Mouse (Mus musculus) CH12.LX (cell line): ENCODE data around the gene Lrrc75b. TPM values are rescaled to one million over a fixed set of nuclear protein-coding genes. Genes with fewer than 3 reads are reported as not detected.

ENCODE experiments used
- DNase-seq: peaks from one replicate; pipeline ENCODE4 v3.0.0-alpha.2; 2013; ENCODE audit errors: extremely low read depth
- H3K27ac ChIP-seq: 2 replicates; pipeline ENCODE4 v1.5.1; 2012; ENCODE audit warnings: low read depth, mild to moderate bottlenecking, control low read depth, moderate library complexity; ENCODE audit not compliant: insufficient read depth
- H3K27me3 ChIP-seq: replicated peaks from 2 replicates; pipeline ENCODE3; 2012; ENCODE audit warnings: inconsistent platforms
- H3K36me3 ChIP-seq, 2 experiments: replicated peaks in 1 of 2; 2 replicates each; pipeline versions ENCODE3 to v1.6.1; 2012; ENCODE audit warnings: inconsistent platforms in 1 of 2, low read length in 1 of 2, mild to moderate bottlenecking in 1 of 2, mixed read lengths in 1 of 2, moderate library complexity in 1 of 2; ENCODE audit not compliant: control insufficient read depth in 1 of 2, insufficient read depth in 1 of 2
- H3K4me1 ChIP-seq, 2 experiments: 2 replicates each; pipeline ENCODE4 v1.6.1; 2012; ENCODE audit warnings: inconsistent platforms in 1 of 2, moderate library complexity in 1 of 2; ENCODE audit not compliant: insufficient read depth in 2 of 2, control insufficient read depth in 1 of 2
- H3K4me2 ChIP-seq: 2 replicates; pipeline ENCODE4 v1.6.1; 2012; ENCODE audit warnings: low read depth, mild to moderate bottlenecking, control low read depth; ENCODE audit not compliant: poor library complexity, insufficient read depth, severe bottlenecking
- H3K4me3 ChIP-seq, 3 experiments: fragments of 150-350 bp in 1 of 3; sonication (generic) in 1 of 3; replicated peaks in 1 of 3; 2 replicates each; pipeline versions ENCODE3 to v1.5.1; 2011 to 2012; ENCODE audit warnings: low read depth in 2 of 3, low read length in 2 of 3, mild to moderate bottlenecking in 2 of 3, moderate library complexity in 2 of 3, control low read depth in 1 of 3, improper control_type of control experiment in 1 of 3, inconsistent platforms in 1 of 3, mixed read lengths in 1 of 3; ENCODE audit not compliant: poor library complexity in 1 of 3
- H3K79me2 ChIP-seq: replicated peaks from 2 replicates; pipeline ENCODE4 v1.6.1; 2012; ENCODE audit warnings: mild to moderate bottlenecking, moderate library complexity; ENCODE audit not compliant: control insufficient read depth, poor library complexity, insufficient read depth, severe bottlenecking; ENCODE audit errors: extremely low read depth
- H3K9ac ChIP-seq: 2 replicates; pipeline ENCODE4 v1.6.1; 2012; ENCODE audit warnings: low read depth, mild to moderate bottlenecking, control low read depth, moderate library complexity; ENCODE audit not compliant: insufficient read depth
- H3K9me3 ChIP-seq: replicated peaks from 2 replicates; pipeline ENCODE3; 2012; ENCODE audit warnings: low read length, inconsistent platforms, mixed read lengths
- BHLHE40 ChIP-seq: IDR thresholded peaks from 2 replicates; pipeline ENCODE4 v1.6.1; 2011; ENCODE audit warnings: mild to moderate bottlenecking, low read depth, low read length, improper control_type of control experiment
- CHD2 ChIP-seq: IDR thresholded peaks from 2 replicates; pipeline ENCODE4 v1.6.1; 2011; ENCODE audit warnings: low read length, improper control_type of control experiment
- CTCF ChIP-seq, 2 experiments: IDR thresholded peaks in 1 of 2; conservative IDR thresholded peaks in 1 of 2; 2 replicates each; pipeline ENCODE4 v1.5.1; 2011 to 2012; ENCODE audit warnings: low read depth in 2 of 2, low read length in 2 of 2, improper control_type of control experiment in 1 of 2, inconsistent platforms in 1 of 2, mild to moderate bottlenecking in 1 of 2, moderate library complexity in 1 of 2
- ELF1 ChIP-seq: IDR thresholded peaks from 2 replicates; pipeline ENCODE4 v1.6.1; 2014; ENCODE audit warnings: low read depth, mild to moderate bottlenecking, inconsistent platforms, low read length, improper control_type of control experiment
- ETS1 ChIP-seq: conservative IDR thresholded peaks from 2 replicates; pipeline ENCODE4 v1.6.1; 2012; ENCODE audit warnings: low read depth, mild to moderate bottlenecking, inconsistent platforms, low read length, improper control_type of control experiment, moderate library complexity
- HCFC1 ChIP-seq: IDR thresholded peaks from 2 replicates; pipeline ENCODE4 v1.6.1; 2012; ENCODE audit warnings: low read depth, mild to moderate bottlenecking, inconsistent platforms, low read length, improper control_type of control experiment
- MAX ChIP-seq: IDR thresholded peaks from 2 replicates; pipeline ENCODE4 v1.6.1; 2011; ENCODE audit warnings: low read length, improper control_type of control experiment
- MEF2A ChIP-seq: IDR thresholded peaks from 2 replicates; pipeline ENCODE4 v1.6.1; 2014; ENCODE audit warnings: low read depth, mild to moderate bottlenecking, inconsistent platforms, low read length, improper control_type of control experiment, borderline replicate concordance
- MXI1 ChIP-seq: IDR thresholded peaks from 2 replicates; pipeline ENCODE4 v1.6.1; 2011; ENCODE audit warnings: mild to moderate bottlenecking, low read depth, low read length, improper control_type of control experiment
- MYC ChIP-seq: IDR thresholded peaks from 2 replicates; pipeline ENCODE4 v1.6.1; 2011; ENCODE audit warnings: low read depth, mild to moderate bottlenecking, improper control_type of control experiment, low read length
- POLR2A ChIP-seq: IDR thresholded peaks from 2 replicates; pipeline ENCODE4 v1.6.1; 2011; ENCODE audit warnings: low read depth, mild to moderate bottlenecking, improper control_type of control experiment, low read length
- POLR2AphosphoS2 ChIP-seq: IDR thresholded peaks from 2 replicates; pipeline ENCODE4 v1.6.1; 2011; ENCODE audit warnings: low read depth, low read length, improper control_type of control experiment
- RAD21 ChIP-seq: IDR thresholded peaks from 2 replicates; pipeline ENCODE4 v1.6.1; 2011; ENCODE audit warnings: low read depth, mild to moderate bottlenecking, low read length, improper control_type of control experiment, moderate library complexity
- SMC3 ChIP-seq: IDR thresholded peaks from 2 replicates; pipeline ENCODE4 v1.6.1; 2011; ENCODE audit warnings: low read depth, low read length, improper control_type of control experiment
- TCF12 ChIP-seq: IDR thresholded peaks from 2 replicates; pipeline ENCODE4 v1.6.1; 2014; ENCODE audit warnings: low read depth, mild to moderate bottlenecking, inconsistent platforms, low read length, improper control_type of control experiment
- ZC3H11A ChIP-seq: IDR thresholded peaks from 2 replicates; pipeline ENCODE4 v1.6.1; 2012; ENCODE audit warnings: low read depth, mild to moderate bottlenecking, inconsistent platforms, low read length, improper control_type of control experiment
- ZKSCAN1 ChIP-seq: IDR thresholded peaks from 2 replicates; pipeline ENCODE4 v1.6.1; 2012; ENCODE audit warnings: low read depth, inconsistent platforms, low read length, improper control_type of control experiment, borderline replicate concordance
- dilution Hi-C: fragments of 300-500 bp; cut with MboI; formaldehyde crosslinking; loops from 2 replicates; pipeline ENCODE4 v1.14.3; 2020; ENCODE audit warnings: low sequenced_read_pairs; ENCODE audit not compliant: extremely low pct_unique_long_range_greater_than_20kb, extremely low pct_ligation_motif_present
- in situ Hi-C: fragments of 300-500 bp; cut with MboI; formaldehyde crosslinking; loops from 3 replicates; pipeline ENCODE4 v1.14.3; 2019; ENCODE audit warnings: low sequenced_read_pairs, low pct_ligation_motif_present, low pct_unique_long_range_greater_than_20kb, mixed read lengths
- polyA plus RNA-seq: library from polyadenylated mRNA; unstranded; fragments of >175 nt; gene quantifications from 2 replicates; pipeline ENCODE4 v1.2.1, GENCODE M21; 2012; ENCODE audit warnings: low read depth; ENCODE audit not compliant: insufficient read length
- total RNA-seq, 2 experiments: library from RNA; depleted of rRNA; stranded (reverse); fragments of 300-350 nt in 1 of 2; fragments of >200 nt in 1 of 2; gene quantifications; 2 replicates each; pipeline ENCODE4 v1.2.3; 2012 to 2014

The Lrrc75b gene
- total and polyA plus RNA-seq, 3 experiments, result not detected

DNA sequence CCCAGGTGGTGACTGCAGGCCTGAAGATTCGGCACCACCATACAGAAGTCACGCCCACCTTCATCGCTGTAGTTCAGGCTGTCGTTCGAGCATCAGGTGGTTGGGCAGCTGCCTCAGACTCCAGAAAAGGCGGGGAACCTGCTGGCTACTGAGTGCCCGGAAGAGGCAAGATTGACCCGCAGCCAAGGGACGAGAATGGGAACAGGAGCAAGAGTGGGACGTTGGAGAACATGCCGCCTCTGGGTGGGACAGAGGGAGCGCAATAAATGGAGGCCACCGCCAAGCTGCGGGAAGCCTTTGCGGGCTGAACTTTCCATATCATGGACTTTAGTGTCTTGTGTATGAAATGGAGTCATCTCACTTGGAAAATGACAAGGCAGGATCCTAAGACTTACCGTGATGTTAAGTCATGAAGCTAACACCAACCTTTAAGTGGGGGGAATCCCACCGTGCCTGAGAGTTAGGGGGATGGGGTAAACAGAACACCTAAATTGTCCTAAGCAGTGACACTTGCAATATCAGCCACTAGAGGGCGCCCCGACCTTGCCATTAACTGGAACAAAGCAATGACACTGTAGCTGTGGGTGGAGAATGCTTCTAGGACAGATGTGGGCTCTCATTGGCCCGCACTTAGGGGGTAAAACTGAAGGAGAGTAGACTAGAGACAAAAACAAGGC lies 25.9 kb upstream of the Lrrc75b start:
- DNase-seq, result peak; percentile 90
- peaks cover 5% of the 10 kb centered on the region for H3K27me3 ChIP-seq
- no peak overlapping the region for H3K9ac ChIP-seq
- in situ Hi-C loops, result loop anchor here (10.0 to 25.0 kb wide), 3 partner anchors 49 to 376 kb away; partner anchors contain the start of genes Gm5134 and Gstt2
- no peak overlapping the region for H3K27ac ChIP-seq
- H3K4me3 ChIP-seq, result no peak overlapping the region
- no peaks in the 10 kb centered on the region for H3K79me2 ChIP-seq
- peaks cover 11 to 38% of the 10 kb centered on the region in 2 experiments for H3K4me1 ChIP-seq
- H3K9me3 ChIP-seq, result no peaks in the 10 kb centered on the region
- no peaks in the 10 kb centered on the region for H3K36me3 ChIP-seq
- dilution Hi-C loops, result no loop called here
- TF ChIP-seq CTCF (conservative IDR thresholded peaks at IDR 0.05 in 1 of 2, IDR thresholded peaks at IDR 0.05 in 1 of 2; ENCODE audit: low read depth in 2 of 2, low read length in 2 of 2) (peak; percentile 95 to 98), POLR2A (no peak), POLR2AphosphoS2 (no peak), CHD2 (no peak), ZC3H11A (peak; percentile 58), MYC (no peak), SMC3 (peak; percentile 89), RAD21 (peak; percentile 97)
- TF ChIP-seq, all 38 proteins: peak for 4
- H3K4me2 ChIP-seq, result peak overlapping the region; percentile 37

DNA sequence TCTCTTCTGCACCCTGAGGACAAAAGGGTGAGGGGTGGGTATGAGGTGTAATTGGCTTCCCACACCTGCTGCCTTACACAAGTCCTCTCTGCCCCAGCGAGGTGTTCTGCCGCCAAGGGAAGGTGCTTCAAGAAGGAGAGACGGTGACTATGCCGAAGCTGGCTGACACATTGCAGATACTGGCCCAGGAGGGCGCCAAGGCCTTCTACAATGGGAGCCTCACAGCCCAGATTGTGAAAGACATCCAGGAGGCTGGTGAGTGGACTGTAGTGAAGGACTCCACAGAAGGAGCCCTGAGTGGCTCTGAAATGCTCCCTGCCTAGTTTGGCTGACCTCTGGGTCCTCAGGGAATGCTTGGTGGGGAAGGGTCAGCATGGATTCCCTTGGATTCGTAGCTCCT lies 19.0 kb upstream of the Lrrc75b start:
- Histone ChIP-seq H3K9ac (no peak overlapping the region), H3K27ac (no peak overlapping the region), H3K27me3 (peaks cover 4% of the 10 kb centered on the region), H3K79me2 (no peaks in the 10 kb centered on the region), H3K4me2 (no peak overlapping the region), H3K9me3 (no peaks in the 10 kb centered on the region), H3K4me1 (peaks cover 4 to 6% of the 10 kb centered on the region in 2 experiments; a peak in 3 of 4 replicates), H3K36me3 (peaks cover 0 to 3% of the 10 kb centered on the region in 2 experiments), H3K4me3 (no peak overlapping the region)
- dilution Hi-C loops (no loop called here), in situ Hi-C loops (loop anchor here (25.0 kb wide), 1 partner anchor 383 kb away; the partner anchor contains the start of gene Gm5134)
- no peak for DNase-seq
- TF ChIP-seq CHD2 (no peak), MXI1 (no peak), ETS1 (no peak), HCFC1 (no peak), ZKSCAN1 (no peak), MEF2A (no peak), ELF1 (no peak), MAX (no peak), BHLHE40 (no peak), TCF12 (no peak), POLR2A (no peak), ZC3H11A (no peak)
- TF ChIP-seq, all 38 proteins: peak for 0
